Comparison of ENCODE assay signal across 17 mouse cellular contexts in the genomic region with DNA sequence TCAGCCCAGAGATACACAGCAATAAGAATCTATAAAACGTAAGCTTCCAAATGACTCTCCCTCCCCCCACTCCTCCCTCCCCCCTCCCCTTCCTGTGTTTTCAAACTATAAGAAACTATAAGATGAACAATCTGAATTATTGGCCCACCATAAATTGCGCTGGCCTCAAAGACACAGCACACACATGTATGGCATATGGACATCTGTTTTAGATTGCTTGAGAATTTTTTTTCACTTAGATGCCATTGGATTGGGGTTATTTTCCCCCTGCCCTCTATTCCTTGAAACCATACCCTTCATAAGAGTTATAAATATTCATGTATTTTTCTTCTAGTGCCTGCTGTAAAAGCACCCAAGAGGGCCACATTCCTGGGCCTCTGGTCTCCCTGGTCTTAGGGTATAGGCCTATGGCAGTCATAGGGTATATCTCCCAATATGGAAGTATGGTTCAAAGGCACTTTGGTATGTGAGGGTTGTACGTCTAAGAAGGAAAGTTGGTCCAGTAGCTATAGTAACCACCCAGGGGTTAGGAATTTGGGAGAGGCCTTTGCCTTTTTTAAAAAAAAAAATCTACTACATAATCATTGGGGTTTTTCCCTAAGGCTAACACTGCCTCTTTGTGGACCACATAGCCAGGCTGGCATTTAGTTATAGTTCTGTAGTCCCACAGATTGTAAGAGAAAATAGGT.
DNase-seq lines count a peak whose midpoint lies in the region; ATAC-seq and TF ChIP-seq lines count a peak whose summit lies in the region.
"Had no signal": no experiment of that assay in that cellular context is flagged by ENCODE, and none has a peak within 500 bp of the region (broad histone marks: within the 10 kb centered on the region; RNA-seq: fewer than 3 reads in every experiment).

No protein-coding gene starts in this region.

- 69% methylated on average over 3 of the region's 3 CpGs for WGBS in heart, postnatal 0 days
- 21% methylated on average over 3 of the region's 3 CpGs for WGBS in embryonic facial prominence, embryonic 15.5 days
- 28% methylated on average over 3 of the region's 3 CpGs for WGBS in limb, embryonic 14.5 days

- H3K36me3 ChIP-seq in heart, postnatal 0 days (replicated peaks; ENCODE audit: control insufficient read depth, insufficient read depth, low read length) = no peaks in the 10 kb centered on the region
- no peaks in the 10 kb centered on the region for H3K36me3 ChIP-seq in embryonic facial prominence, embryonic 15.5 days
- H3K36me3 ChIP-seq in limb, embryonic 14.5 days (ENCODE audit: control insufficient read depth, insufficient read depth, low read length) = peaks cover 3% of the 10 kb centered on the region; the same call in 1 of the 2 replicates
- H3K36me3 ChIP-seq: liver, embryonic 12.5 days; lung, embryonic 15.5 days; midbrain, embryonic 10.5 days had no signal

- H3K9me3 ChIP-seq in heart, postnatal 0 days (replicated peaks; ENCODE audit: control insufficient read depth, low read length) = no peaks in the 10 kb centered on the region
- H3K9me3 ChIP-seq in embryonic facial prominence, embryonic 15.5 days (replicated peaks) = no peaks in the 10 kb centered on the region
- H3K9me3 ChIP-seq in limb, embryonic 14.5 days (ENCODE audit: control insufficient read depth, low read length) = no peaks in the 10 kb centered on the region
- H3K9me3 ChIP-seq: liver, embryonic 12.5 days; lung, embryonic 15.5 days had no signal

- H3K27me3 ChIP-seq in heart, postnatal 0 days (ENCODE audit: control insufficient read depth, insufficient read depth, low read length) = no peaks in the 10 kb centered on the region
- no peaks in the 10 kb centered on the region for H3K27me3 ChIP-seq in embryonic facial prominence, embryonic 15.5 days
- H3K27me3 ChIP-seq in limb, embryonic 14.5 days (ENCODE audit: control insufficient read depth, insufficient read depth, low read length) = no peaks in the 10 kb centered on the region
- H3K27me3 ChIP-seq: lung, embryonic 15.5 days had no signal

- TF ChIP-seq POLR2A in limb, embryonic 14.5 days (IDR thresholded peaks at IDR 0.05; ENCODE audit: borderline replicate concordance, extremely low read depth, insufficient read depth, insufficient read length) = no peak

- no peak overlapping the region for H3K9ac ChIP-seq in heart, postnatal 0 days (replicated peaks; ENCODE audit: low read depth, low read length)
- H3K9ac ChIP-seq in embryonic facial prominence, embryonic 15.5 days = no peak overlapping the region
- no peak overlapping the region for H3K9ac ChIP-seq in limb, embryonic 14.5 days (ENCODE audit: low read depth, low read length, severe bottlenecking)
- H3K9ac ChIP-seq: liver, embryonic 12.5 days; lung, embryonic 15.5 days had no signal

- no peak for TF ChIP-seq CTCF in heart, postnatal 0 days (IDR thresholded peaks at IDR 0.05; ENCODE audit: low read depth)

- H3K4me2 ChIP-seq in heart, postnatal 0 days (ENCODE audit: low read depth, low read length) = no peak overlapping the region
- no peak overlapping the region for H3K4me2 ChIP-seq in embryonic facial prominence, embryonic 15.5 days (replicated peaks)
- no peak overlapping the region for H3K4me2 ChIP-seq in limb, embryonic 14.5 days (replicated peaks; ENCODE audit: low read depth, low read length, severe bottlenecking)
- H3K4me2 ChIP-seq: heart, embryonic 11.5 days; liver, embryonic 12.5 days; lung, embryonic 15.5 days had no signal

- no peak for TF ChIP-seq EP300 in heart, postnatal 0 days (IDR thresholded peaks at IDR 0.05; ENCODE audit: low read depth)

- no peak overlapping the region for H3K4me3 ChIP-seq in heart, postnatal 0 days (ENCODE audit: low read depth, low read length)
- H3K4me3 ChIP-seq in embryonic facial prominence, embryonic 15.5 days (replicated peaks) = no peak overlapping the region
- no peak overlapping the region for H3K4me3 ChIP-seq in limb, embryonic 14.5 days (replicated peaks; ENCODE audit: low read length)
- H3K4me3 ChIP-seq: erythroblast, embryonic 14.5 days; liver, embryonic 12.5 days; lung, embryonic 15.5 days; midbrain, embryonic 10.5 days had no signal

- H3K27ac ChIP-seq in heart, postnatal 0 days (ENCODE audit: low read depth) = peak overlapping the region; percentile 25; the same call in 1 of the 2 replicates
- H3K27ac ChIP-seq in embryonic facial prominence, embryonic 15.5 days (replicated peaks) = peak overlapping the region; percentile 82
- peak overlapping the region; percentile 82 for H3K27ac ChIP-seq in limb, embryonic 14.5 days (replicated peaks; ENCODE audit: low read depth, low read length)
- H3K27ac ChIP-seq: liver, embryonic 12.5 days had no signal

- ATAC-seq in heart, postnatal 0 days (ENCODE audit: insufficient read depth, low read depth) = no peak
- peak; percentile 45; the same call in 1 of the 2 replicates for ATAC-seq in embryonic facial prominence, embryonic 15.5 days (ENCODE audit: insufficient number of reproducible peaks, low FRiP score, low TSS enrichment, low read depth)
- ATAC-seq in limb, embryonic 14.5 days (ENCODE audit: low FRiP score, low read depth) = peak; percentile 46
- ATAC-seq: forebrain, embryonic 14.5 days; inflammation-experienced regulatory T-cells, adult 6 months; liver, embryonic 12.5 days had no signal

- no peak for DNase-seq in heart, postnatal 0 days (ENCODE audit: low spot score)
- DNase-seq in heart, postnatal 4 days = no peak
- peak; percentile 43 for DNase-seq in NIH3T3 (ENCODE audit: low read depth)
- DNase-seq in limb, embryonic 14.5 days (ENCODE audit: low spot score) = peak; percentile 56
- DNase-seq in left cerebral cortex, postnatal 25 days (ENCODE audit: low spot score in 2 of 2) = no peak
- DNase-seq in adrenal gland, adult 2 months = no peak
- DNase-seq: cerebellum, adult 8-10 months; right cerebral cortex, postnatal 25 days; thymus, postnatal 36 days had no signal

- intact Hi-C loops in left cerebral cortex, postnatal 25 days (cut with DNase I) = no loop called here

- H3K4me1 ChIP-seq in heart, postnatal 0 days (ENCODE audit: control insufficient read depth, insufficient read depth) = peaks cover 15% of the 10 kb centered on the region; the same call in 1 of the 2 replicates
- peaks cover 53% of the 10 kb centered on the region for H3K4me1 ChIP-seq in embryonic facial prominence, embryonic 15.5 days
- peaks cover 48% of the 10 kb centered on the region for H3K4me1 ChIP-seq in limb, embryonic 14.5 days (ENCODE audit: control insufficient read depth, insufficient read depth, low read length)
- H3K4me1 ChIP-seq: liver, embryonic 12.5 days had no signal

Comparison
In these comparisons a context has a peak if more than half of its experiments do, and no peak if none do; other contexts are left out.
1. DNase-seq: peak in NIH3T3 (single experiment) and limb, embryonic 14.5 days (single experiment); none in heart, postnatal 0 days (single experiment), heart, postnatal 4 days (single experiment), left cerebral cortex, postnatal 25 days (0 of 2) and adrenal gland, adult 2 months (single experiment).
2. H3K27ac ChIP-seq: peak in every context shown above with its lines; median percentile 82 in embryonic facial prominence, embryonic 15.5 days; 82 in limb, embryonic 14.5 days; 25 in heart, postnatal 0 days.